Mouse (Mus musculus): Measurements from ENCODE around the gene Dydc1. TPM values are rescaled to one million over a fixed set of nuclear protein-coding genes. Genes with fewer than 3 reads are reported as not detected.

The Dydc1 gene
- not detected in 2 replicates for polyA plus RNA-seq (2014; fragmentation: Nextera tagmentation; extraction: Ambion mirVana)

DNA sequence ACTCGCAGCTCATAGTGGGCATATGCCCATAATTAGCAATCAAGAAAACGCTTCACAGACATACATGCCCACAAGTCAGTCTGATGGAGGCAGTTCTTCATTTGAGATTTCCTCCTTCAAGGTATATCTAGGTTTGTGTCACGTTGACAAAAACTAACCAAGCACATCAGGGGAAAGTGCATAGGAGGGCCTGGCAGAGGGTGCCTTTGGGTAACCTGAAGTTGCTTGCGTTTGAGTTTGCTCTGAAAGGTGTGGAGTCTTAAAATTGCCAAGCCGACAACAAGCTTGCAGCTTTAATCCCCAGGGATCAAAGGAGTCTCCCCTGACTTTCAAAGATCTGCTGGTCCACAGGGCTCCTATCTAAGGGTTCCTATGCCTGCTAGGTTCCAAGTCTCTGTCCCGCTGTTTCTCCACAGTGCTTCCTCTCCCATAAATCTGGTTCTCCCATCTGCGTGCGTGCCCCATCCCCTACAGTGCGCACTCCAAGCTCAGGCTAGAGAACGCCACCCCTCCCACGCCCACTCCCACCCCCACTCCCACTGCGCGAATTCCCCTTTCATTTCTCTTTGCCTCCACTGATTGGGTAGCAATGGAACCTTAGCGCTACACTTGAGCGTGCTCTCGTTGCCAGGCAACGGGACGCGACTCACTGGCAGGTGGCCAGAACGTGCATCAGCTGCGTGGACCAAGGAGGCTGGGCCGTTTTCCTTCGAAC is at the start of gene Dydc1:
Dydc1 (plus strand) TSS at position 683 of the 715 bp plus-strand sequence.
- H3K4me1 ChIP-seq (replicated peaks; ENCODE audit: control insufficient read depth, insufficient read depth, low read length), result 0 out of 2 replicates have a peak, but pooled peaks cover 3% of the 10 kb centered on the region
- 12% methylated on average over 23 of the region's 23 CpGs for WGBS

GRCm38 (mm10) chr14:41025087-41025486 is 47.6 kb upstream of the Dydc1 start:
- Histone ChIP-seq H3K36me3 (ENCODE audit: control insufficient read depth, insufficient read depth, low read length) (no peaks in the 10 kb centered on the region), H3K4me1 (replicated peaks; ENCODE audit: control insufficient read depth, insufficient read depth, low read length) (peaks cover 14% of the 10 kb centered on the region), H3K27ac (ENCODE audit: low read depth, low read length) (peak overlapping the region; percentile 55), H3K9ac (ENCODE audit: low read depth, low read length) (no peak overlapping the region), H3K4me3 (ENCODE audit: low read depth, low read length) (no peak overlapping the region), H3K9me3 (ENCODE audit: control insufficient read depth, low read length) (no peaks in the 10 kb centered on the region), H3K4me2 (peak overlapping the region; percentile 46), H3K27me3 (replicated peaks; ENCODE audit: control insufficient read depth, insufficient read depth, low read length) (no peaks in the 10 kb centered on the region)
- no peak for DNase-seq (ENCODE audit: low spot score)
- 69% methylated on average over 2 of the region's 2 CpGs for WGBS
- ATAC-seq (replicated peaks; ENCODE audit: low FRiP score), result peak; percentile 26

More for the DNA sequence above, at the start of gene Dydc1:
- Histone ChIP-seq H3K27me3 (replicated peaks; ENCODE audit: control insufficient read depth, insufficient read depth, low read length) (no peaks in the 10 kb centered on the region), H3K36me3 (ENCODE audit: control insufficient read depth, insufficient read depth, low read length) (no peaks in the 10 kb centered on the region), H3K9me3 (ENCODE audit: control insufficient read depth, low read length) (no peaks in the 10 kb centered on the region), H3K9ac (ENCODE audit: low read depth, low read length) (0 out of 2 replicates have a peak within 1 kb of the TSS, but pooled peaks have one; percentile 30), H3K4me2 (peak within 1 kb of the TSS; percentile 68), H3K4me3 (ENCODE audit: low read depth, low read length) (peak within 1 kb of the TSS; percentile 43), H3K27ac (ENCODE audit: low read depth, low read length) (no peak within 1 kb of the TSS)
- ATAC-seq (replicated peaks; ENCODE audit: low FRiP score) (peak; percentile 51), DNase-seq (ENCODE audit: low spot score) (no peak)

- Histone ChIP-seq H3K4me2 (peak overlapping the region; percentile 46), H3K4me1 (replicated peaks; ENCODE audit: control insufficient read depth, insufficient read depth, low read length) (peaks cover 14% of the 10 kb centered on the region), H3K27me3 (replicated peaks; ENCODE audit: control insufficient read depth, insufficient read depth, low read length) (no peaks in the 10 kb centered on the region), H3K27ac (ENCODE audit: low read depth, low read length) (peak overlapping the region; percentile 55), H3K4me3 (ENCODE audit: low read depth, low read length) (no peak overlapping the region), H3K9me3 (ENCODE audit: control insufficient read depth, low read length) (no peaks in the 10 kb centered on the region), H3K9ac (ENCODE audit: low read depth, low read length) (0 out of 2 replicates have a peak overlapping the region, but pooled peaks have one; percentile 6), H3K36me3 (ENCODE audit: control insufficient read depth, insufficient read depth, low read length) (no peaks in the 10 kb centered on the region)
- peak; percentile 96 for ATAC-seq (replicated peaks; ENCODE audit: low FRiP score)
- WGBS, result 36% methylated on average over 7 of the region's 7 CpGs
- no peak for DNase-seq (ENCODE audit: low spot score)
Observed at GRCm38 (mm10) chr14:41025594-41026284, 47.0 kb upstream of the Dydc1 start.

GRCm38 (mm10) chr14:41029303-41029702 is 43.4 kb upstream of the Dydc1 start:
- no peak overlapping the region for H3K4me3 ChIP-seq (ENCODE audit: low read depth, low read length)
- 73% methylated on average over 4 of the region's 4 CpGs for WGBS
- no peaks in the 10 kb centered on the region for H3K9me3 ChIP-seq (ENCODE audit: control insufficient read depth, low read length)
- no peak overlapping the region for H3K27ac ChIP-seq (ENCODE audit: low read depth, low read length)
- H3K27me3 ChIP-seq (replicated peaks; ENCODE audit: control insufficient read depth, insufficient read depth, low read length), result no peaks in the 10 kb centered on the region
- no peak overlapping the region for H3K9ac ChIP-seq (ENCODE audit: low read depth, low read length)
- H3K4me1 ChIP-seq (replicated peaks; ENCODE audit: control insufficient read depth, insufficient read depth, low read length), result peaks cover 19% of the 10 kb centered on the region
- ATAC-seq (replicated peaks; ENCODE audit: low FRiP score) (no peak), DNase-seq (ENCODE audit: low spot score) (no peak)
- H3K4me2 ChIP-seq, result no peak overlapping the region
- no peaks in the 10 kb centered on the region for H3K36me3 ChIP-seq (ENCODE audit: control insufficient read depth, insufficient read depth, low read length)

DNA sequence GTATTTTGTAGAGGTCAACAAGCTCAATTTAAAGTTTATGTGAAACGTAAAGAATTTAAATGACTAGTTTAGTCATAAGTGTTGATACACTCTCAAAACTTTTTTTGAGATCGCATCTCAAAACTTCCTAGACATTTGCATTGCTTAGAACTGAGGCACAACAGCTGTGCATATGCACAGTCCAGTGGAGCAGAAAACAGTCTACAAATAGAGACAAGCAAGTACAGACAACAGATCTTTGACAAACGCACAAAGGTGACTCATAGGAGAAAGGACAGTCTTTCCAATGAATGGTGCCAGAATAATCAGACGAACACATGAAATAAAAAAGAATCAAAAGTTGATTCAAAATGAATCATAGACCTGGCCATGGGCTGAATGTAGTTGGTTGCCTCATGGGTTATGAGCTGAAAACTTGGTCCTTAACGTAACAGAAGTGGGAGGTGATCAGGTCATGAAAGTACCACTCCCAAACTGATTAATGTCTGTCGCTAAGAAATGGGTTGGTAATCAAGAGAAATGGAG is 41.7 kb upstream of the Dydc1 start:
- no peak overlapping the region for H3K27ac ChIP-seq (ENCODE audit: low read depth, low read length)
- no peaks in the 10 kb centered on the region for H3K9me3 ChIP-seq (ENCODE audit: control insufficient read depth, low read length)
- peaks cover 8% of the 10 kb centered on the region for H3K4me1 ChIP-seq (replicated peaks; ENCODE audit: control insufficient read depth, insufficient read depth, low read length)
- no peak overlapping the region for H3K9ac ChIP-seq (ENCODE audit: low read depth, low read length)
- H3K27me3 ChIP-seq (replicated peaks; ENCODE audit: control insufficient read depth, insufficient read depth, low read length), result no peaks in the 10 kb centered on the region
- H3K36me3 ChIP-seq (ENCODE audit: control insufficient read depth, insufficient read depth, low read length), result no peaks in the 10 kb centered on the region
- H3K4me2 ChIP-seq, result no peak overlapping the region
- DNase-seq (ENCODE audit: low spot score) (no peak), ATAC-seq (replicated peaks; ENCODE audit: low FRiP score) (no peak)
- H3K4me3 ChIP-seq (ENCODE audit: low read depth, low read length), result no peak overlapping the region
- 89% methylated on average over 6 of the region's 6 CpGs for WGBS

DNA sequence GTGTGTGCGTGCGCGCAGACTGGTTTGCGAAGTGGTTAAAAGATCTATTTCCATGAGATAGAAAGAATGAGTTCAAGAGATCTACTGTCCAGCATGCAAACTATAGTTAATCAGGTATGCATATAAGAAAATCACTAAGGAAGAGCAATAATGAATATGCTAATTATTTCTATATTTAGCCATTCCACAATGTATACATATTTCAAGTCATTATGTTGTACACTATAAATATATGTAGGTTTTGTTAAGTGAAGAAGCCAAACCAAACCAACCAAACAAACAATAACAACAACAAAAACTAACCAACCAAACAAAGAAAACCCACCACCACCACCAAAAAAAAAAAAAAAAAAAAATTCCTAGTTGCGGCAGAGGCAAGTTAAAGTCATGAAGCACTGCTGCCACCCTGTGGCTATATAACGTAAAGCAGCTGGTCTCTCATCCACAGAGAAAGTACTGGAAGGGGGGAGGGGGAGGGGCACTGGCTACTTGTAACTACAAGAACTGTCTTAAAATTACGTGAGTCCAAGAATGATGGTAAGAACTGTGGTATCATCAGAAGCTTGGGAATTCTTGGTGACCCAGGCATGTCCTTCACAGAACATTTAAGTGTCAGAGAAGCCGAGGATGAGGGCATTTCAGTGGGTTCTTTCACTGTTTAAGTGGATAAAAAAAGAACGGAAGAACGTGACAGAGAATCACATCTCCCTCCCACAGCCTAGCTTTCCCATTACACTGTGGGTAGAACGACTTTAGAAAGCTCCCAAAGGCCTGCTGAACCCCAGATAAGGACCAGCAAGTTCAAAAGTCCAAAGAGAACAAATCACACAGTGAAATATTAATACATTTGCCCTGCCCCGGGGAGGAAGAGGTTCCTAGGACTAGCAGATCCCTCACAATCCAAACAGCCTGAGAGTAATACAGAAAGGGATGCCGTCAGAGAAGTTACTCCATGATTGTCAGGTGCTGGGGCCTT is 39.3 kb upstream of the Dydc1 start:
- H3K27ac ChIP-seq (ENCODE audit: low read depth, low read length), result no peak overlapping the region
- 55% methylated on average over 13 of the region's 13 CpGs for WGBS
- no peaks in the 10 kb centered on the region for H3K9me3 ChIP-seq (ENCODE audit: control insufficient read depth, low read length)
- ATAC-seq (replicated peaks; ENCODE audit: low FRiP score) (peak; percentile 50; the same call in 1 of the 2 replicates), DNase-seq (ENCODE audit: low spot score) (peak; percentile 54)
- no peak overlapping the region for H3K4me2 ChIP-seq
- H3K27me3 ChIP-seq (replicated peaks; ENCODE audit: control insufficient read depth, insufficient read depth, low read length), result no peaks in the 10 kb centered on the region
- H3K36me3 ChIP-seq (ENCODE audit: control insufficient read depth, insufficient read depth, low read length), result no peaks in the 10 kb centered on the region
- no peak overlapping the region for H3K9ac ChIP-seq (ENCODE audit: low read depth, low read length)
- peaks cover 4% of the 10 kb centered on the region; the same call in 1 of the 2 replicates for H3K4me1 ChIP-seq (replicated peaks; ENCODE audit: control insufficient read depth, insufficient read depth, low read length)
- H3K4me3 ChIP-seq (ENCODE audit: low read depth, low read length), result no peak overlapping the region

DNA sequence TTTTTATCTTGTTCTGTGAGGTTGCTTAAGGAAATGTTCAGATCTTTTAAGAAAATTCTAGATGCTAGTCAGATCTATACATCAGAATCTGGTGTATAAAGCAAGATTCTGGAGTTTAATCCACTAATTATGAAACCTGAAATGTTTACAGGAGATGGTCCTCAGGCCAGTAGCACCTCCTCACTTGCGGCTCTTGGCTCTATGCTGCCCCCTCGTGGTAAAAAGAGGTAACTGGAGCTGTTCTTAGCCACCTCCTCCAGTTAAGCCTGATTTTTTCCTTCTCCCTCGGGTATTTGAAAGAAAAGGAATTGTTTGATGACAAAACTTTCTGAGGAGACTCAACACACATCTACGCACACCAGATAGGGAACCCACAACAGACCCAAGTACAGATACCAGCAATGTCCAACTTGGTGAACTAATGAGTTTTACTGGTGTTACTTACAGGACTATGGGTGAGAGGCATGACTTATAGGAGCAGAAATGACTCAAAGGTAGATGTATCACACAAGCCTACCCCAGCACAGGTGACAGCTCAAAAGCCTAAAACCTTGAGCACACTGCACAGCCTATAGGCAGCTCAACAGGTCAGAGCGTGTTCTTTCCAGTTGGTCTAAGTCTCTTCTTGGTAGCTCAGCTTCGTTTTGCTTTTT is 37.4 kb upstream of the Dydc1 start:
- no peak overlapping the region for H3K4me3 ChIP-seq (ENCODE audit: low read depth, low read length)
- H3K9me3 ChIP-seq (ENCODE audit: control insufficient read depth, low read length), result no peaks in the 10 kb centered on the region
- no peak for DNase-seq (ENCODE audit: low spot score)
- H3K27me3 ChIP-seq (replicated peaks; ENCODE audit: control insufficient read depth, insufficient read depth, low read length), result no peaks in the 10 kb centered on the region
- no peak overlapping the region for H3K4me2 ChIP-seq
- H3K4me1 ChIP-seq (replicated peaks; ENCODE audit: control insufficient read depth, insufficient read depth, low read length), result peaks cover 4% of the 10 kb centered on the region; the same call in 1 of the 2 replicates
- no peak overlapping the region for H3K27ac ChIP-seq (ENCODE audit: low read depth, low read length)
- no peaks in the 10 kb centered on the region for H3K36me3 ChIP-seq (ENCODE audit: control insufficient read depth, insufficient read depth, low read length)
- 32% methylated on average over 6 of the region's 6 CpGs for WGBS
- H3K9ac ChIP-seq (ENCODE audit: low read depth, low read length), result no peak overlapping the region
- ATAC-seq (replicated peaks; ENCODE audit: low FRiP score), result 0 out of 2 replicates have a peak, but pooled peaks have one; percentile 57
